Mouse (Mus musculus) c-Kit-positive CD71-positive TER-119-negative erythroid progenitor cells, embryonic 14.5 days (primary cell): Measurements from ENCODE around the gene Ift22.
A peak's percentile ranks its signal among the peaks of the same experiment; 100 is the strongest.

Experiments used
- DNase-seq: peaks from one replicate; pipeline ENCODE4 v3.0.0-alpha.2; 2013; ENCODE audit warnings: low read depth

The Ift22 gene

DNA sequence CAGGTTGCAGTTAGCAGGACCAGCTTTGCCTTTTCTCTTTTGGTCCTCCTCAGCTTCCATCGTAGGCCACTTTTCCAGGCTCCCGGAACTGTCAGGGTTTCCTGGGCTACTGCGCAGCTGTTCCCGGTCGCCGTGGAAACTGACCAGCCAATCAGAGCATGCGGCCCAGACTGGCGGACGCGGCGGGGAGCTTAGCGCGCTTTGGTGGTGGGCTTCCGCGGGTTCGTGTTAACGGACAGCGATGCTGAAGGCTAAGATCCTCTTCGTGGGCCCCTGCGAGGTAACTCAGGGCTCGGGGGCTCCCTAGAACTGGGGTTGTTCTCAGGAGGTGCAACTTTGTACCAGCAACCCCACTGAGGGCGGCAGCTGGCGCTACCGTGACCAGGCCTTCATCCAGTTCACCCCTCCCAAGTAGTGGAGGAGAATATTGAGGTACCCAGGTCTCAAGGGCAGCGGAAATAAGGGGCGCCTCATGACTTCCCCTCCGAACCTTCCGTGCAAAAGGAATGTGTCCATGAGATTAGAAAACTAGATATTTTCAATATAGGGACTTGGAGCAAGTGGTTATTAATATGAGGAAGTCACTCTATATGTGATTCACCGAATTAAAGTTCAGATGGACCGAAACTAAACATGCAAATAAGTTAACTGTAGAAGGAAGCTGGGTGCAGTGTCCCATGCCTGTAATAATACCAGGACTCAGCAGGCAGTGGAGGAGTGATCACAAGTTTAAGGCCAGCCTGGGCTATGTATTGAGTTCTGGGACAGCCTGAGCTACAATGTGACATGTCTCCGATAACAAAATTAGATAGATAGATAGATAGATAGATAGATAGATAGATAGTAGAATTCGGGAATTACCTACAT lies at the start of gene Ift22:
Gene Ift22, plus strand, starts transcription at position 160 of the 867 bp plus-strand sequence.
- peak; percentile 58 for DNase-seq

DNA sequence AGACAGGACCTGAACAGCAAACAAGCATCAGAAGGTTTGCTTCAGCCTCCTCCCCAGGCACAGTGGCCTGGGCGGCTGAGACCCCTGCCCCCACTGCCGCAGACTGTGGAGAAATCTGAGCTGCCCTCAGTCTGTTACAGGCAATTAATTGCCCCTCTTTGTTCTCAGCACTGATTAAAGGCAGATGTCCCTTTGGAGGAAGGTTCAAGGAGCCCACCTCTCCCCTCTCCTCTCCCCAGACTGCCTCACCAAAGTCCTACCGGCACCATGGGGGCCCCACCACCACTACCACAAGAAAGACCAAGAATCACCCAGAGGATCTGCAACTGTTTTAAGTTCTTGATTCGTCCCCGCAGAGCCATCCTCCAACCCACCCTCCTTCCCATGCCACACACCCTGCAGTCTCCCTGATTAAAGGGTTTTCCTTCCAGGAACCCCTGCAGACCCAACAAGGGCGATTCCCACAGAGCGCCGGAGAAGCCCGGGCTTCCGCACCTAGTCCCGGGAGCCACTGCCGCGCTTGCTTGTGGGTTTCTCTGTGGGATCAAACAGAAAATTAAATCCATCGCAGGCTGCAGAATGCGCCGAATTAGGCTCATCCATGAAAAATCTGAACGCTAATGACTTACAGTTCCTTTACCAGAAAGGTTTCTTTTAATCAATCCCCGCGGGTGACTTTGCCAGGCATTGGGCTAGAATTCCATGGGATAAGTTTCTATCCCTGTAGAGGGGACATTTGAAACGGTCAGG lies 46.6 kb upstream of the Ift22 start:
- no peak for DNase-seq

DNA sequence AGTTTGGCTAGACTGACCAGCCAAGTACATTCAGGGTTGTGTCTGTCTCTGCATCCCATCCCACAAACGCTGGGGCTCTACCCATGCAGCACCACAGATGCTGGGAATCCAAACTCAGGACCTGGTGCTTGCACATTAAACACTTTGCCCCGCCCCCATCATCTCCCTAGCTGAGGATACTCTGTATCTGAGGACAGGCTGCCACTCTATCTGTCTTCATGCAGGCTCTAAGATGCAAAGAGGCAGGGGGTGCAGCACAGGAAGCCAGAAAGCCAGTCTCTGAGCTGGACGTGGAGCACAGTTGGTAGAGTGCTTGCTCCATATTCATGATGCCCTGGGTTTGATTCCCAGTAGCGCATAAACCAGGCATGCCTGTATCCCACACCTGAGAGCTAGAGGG lies 45.1 kb upstream of the Ift22 start:
- no peak for DNase-seq

DNA sequence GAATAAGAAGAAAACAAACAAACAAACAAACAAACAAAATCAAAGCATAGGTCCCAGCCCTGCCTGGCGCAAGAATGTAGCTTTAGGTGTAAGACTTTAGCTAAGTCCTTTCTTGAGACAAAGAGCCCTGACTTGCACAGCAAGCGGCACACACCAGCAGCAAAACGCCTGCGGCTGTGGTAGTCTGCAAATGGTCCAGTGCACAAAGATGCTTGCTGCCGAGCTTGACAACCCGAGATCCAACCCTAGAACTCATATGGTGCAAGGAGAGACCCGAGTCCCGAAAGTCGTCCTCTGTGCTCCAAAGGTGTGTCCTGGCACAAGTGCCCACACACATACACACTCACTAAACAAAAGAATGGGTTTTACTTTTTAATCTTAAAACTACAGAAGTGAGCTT lies 44.7 kb upstream of the Ift22 start:
- DNase-seq: no peak

DNA sequence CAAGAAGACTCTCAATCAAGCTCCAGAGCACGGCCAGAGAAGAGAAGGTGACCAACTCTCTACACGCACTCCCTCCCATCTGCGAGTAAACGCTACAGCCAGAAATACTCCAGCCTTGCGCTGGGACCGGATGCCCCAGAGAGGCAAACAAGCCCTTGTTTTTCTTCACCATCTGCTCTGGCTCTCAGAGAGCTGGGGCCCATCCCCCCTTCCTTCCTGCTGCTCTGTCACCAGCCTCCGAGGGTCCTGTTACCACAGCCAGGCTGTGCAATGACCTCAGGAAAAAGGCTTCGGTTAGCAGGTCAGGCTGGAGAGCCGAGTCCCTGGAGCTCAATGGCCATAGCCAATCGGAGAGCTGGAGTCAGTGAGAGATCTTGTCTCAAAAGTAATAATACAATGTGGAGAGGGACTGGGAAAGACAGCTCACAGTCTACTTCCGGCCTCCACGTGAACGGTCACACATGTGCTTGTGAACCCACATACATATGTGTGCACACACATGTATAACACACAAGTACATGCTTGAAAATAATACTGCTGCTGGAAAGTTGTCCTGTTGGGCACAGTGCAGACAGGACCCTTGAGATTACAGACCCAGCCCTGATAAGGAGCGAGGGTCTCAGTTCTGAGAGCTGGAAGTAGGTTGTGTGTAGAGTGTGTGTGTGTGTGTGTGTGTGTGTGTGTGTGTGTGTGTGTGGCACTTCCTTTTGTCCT lies 43.8 kb upstream of the Ift22 start:
- no peak for DNase-seq

DNA sequence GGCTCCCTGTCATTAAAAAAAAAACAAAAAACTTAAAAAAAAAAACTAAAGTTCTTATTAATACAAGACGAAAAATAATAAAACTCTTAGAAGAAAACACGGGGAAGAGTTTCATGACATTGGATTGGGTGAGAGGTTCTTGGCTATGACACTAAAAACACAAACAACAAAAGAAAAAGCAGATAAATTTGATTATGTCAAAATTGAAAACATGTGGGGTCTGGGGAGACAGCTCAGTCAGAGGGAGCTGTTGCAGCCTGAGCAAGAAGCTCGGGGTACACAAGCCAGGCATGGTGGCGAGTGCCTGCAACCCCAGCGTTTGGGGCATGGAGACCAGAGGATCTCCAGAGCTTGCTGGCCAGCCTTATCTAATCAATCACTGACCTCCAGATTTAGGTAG lies 40.2 kb upstream of the Ift22 start:
- no peak for DNase-seq

DNA sequence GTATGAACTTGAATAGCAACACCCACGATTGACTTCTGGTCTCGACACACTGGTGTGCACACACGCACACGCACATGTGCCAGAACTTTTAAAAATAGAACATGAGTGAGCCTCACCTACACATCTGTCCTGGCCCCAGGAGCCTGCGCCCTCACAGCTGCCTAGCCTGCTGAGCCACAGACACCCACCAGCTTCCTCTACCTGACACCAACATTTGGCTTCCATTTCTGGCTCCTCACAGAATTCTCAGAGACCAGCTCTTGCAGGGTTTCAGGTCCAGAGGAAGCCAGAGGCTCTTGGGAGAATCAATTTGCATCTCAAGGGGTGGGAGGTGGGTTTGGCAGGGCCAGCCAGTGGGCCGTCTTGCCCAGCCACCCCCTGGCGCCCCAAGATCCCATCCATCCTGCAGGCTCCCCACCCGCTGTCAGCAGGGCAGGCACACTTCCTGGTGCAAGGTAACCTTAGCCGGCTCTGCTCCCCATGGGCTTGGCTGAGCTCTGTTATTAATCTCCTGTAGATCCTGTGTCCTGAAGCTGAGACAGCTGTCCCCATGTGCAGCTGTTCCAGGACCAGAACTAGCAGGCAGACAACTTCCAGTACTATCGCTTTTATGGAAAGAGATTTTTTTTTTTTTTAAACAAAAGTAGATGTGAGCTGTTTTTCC lies 38.4 kb upstream of the Ift22 start:
- DNase-seq: no peak

DNA sequence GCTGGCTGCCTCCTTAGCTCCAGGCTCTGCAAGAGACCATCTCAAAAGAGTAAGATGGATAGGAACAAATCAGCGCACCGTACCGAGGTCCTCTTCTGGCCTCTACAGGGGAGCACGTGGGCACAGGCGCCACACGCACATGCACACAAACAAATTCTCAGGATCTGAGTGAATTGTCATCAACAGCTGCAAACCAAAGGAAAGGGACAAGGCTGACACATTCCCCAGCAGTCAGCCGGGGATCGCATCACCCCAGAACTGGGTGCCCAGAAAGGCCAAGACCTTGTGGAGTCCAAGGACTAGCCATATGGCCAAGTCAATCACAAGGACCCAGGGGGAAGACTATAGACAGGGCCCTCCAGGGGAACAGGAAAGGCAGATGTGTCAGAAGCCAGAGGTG lies 35.5 kb upstream of the Ift22 start:
- no peak for DNase-seq

DNA sequence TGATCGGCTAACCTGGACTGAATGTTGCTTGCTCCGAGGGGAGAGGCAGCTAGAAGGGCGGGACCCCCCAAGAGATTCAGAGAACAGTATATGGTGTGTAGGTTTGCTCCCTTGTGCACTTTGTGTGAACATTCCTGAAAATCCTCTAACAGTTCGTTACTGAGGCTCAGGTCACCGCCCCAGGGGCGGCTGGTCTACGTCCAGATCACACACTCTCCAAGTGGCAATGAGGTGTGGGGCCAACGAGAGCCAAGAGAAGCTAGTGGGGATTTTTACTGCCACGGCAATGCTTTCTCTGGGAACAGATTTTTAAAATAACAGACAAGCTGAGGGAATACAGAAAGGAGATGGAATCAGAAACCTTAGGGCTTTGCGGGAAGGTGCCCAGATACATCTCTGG lies 33.7 kb upstream of the Ift22 start:
- no peak for DNase-seq

DNA sequence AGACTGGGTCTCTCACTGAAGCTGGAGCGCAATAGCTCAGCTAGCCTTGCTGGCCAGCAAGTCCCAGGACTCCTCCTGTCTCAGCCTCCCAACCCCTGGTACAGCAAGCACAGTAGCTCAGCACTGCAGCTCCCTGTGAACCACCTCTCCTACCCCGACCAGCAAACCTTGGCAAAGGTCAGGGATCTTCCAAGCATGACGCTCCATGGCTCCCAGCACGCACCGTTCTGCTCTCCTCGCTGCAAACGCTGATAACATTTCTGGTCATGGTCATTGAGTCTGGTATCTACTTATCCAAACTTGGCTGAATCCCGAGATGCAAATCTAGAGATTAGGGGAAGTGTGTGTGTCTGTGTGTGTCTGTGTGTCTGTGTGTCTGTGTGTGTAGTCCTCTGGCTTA lies 27.8 kb upstream of the Ift22 start:
- DNase-seq: no peak

DNA sequence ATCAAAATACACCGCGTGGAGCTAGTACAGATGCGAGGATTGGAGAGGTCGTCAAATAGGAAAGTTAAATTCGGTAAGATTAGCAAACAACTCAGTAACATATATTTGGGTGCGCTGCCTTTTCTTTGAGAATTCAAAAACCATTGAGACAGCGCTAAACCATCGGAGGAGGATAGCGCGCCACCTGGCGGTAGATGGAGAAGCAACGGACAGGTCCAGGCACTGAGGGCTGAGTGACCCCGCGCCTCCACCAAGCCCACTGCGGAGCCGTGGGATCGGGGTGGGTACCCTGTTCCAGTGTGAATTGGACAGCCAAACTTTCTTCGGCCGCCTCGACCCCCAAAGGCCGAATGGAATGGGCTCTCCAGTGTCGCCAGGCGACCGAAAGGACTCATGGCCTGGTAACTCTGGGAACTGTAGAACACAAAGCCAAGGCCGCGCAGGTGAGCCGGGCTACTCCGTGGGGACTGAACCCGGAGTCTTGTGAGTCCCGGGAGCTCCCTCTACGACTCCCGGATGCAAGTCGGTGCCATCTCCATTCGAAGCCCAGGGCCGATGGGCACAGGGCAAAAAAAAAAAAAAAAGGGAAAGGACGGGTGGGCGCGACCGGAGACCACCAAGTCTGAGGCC lies 26.5 kb upstream of the Ift22 start:
- peak; percentile 46 for DNase-seq

DNA sequence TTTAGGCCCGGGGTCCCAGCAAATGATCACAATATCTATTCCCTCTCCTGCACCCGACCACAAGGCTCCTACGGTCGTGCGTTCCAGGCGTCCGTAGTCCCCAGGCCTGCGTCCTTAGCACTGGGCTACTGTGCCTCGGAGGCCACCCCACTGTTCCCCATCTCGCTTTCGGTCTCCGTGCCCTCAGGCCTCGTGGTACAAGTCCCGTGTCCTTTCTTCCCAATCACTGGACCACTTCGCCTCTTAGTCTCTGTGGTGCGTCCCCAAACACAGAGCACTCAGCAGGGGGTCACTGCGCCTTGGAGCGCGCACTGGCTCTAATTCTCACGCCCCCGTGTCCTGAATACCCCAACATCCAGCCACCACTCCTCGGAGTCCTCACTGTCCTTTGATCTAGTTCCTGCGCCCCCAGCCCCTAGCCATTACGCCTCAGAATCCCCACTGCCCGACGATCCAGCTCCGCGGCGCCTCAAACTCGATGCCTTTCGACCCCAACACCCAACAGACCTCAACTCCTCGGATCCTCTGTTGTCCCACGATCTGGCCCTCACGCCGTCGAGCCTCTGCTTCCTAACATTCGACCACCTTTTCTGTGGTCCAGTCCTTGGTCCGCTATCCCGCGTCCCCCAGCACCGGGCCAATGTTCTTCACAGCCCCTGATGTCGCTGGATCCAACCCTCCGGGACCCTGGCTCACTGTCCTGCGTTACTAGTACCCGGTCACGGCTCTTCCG lies 25.7 kb upstream of the Ift22 start:
- DNase-seq: no peak

DNA sequence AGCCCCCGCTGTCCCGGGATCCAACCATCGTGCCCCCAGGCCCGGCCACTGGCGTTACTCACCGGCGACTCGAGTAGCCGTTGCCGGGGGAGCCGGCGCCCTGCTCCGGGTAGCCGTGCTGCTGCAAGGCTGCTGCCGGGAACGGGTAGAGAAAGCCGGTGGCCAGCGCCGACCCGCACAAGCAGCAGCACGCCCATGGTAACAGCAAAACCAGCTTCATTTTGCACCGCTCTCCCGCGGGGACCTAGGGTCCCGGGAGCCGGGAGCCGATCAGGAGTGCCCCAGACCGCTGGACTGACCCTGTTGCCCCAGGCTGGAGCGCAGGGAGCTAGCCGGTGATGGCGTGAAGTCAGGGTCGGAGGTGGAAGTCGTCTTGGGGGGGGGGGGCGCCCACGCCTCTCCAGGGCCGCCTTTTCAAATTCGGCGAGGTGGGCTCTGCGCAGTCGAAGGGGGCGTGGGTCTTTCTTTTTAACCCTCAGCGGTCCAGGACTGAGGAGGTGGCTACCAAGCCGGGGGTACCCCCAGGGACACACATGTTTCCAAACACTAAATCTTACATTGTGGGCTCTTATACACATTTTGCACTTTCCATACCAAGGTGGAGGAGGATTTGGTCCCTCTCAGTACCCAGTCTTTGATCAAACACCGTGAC lies 25.0 kb upstream of the Ift22 start, which contains the start of gene Col26a1:
Gene Col26a1, minus strand, starts transcription at position 422 of the 652 bp plus-strand sequence.
- DNase-seq: no peak

DNA sequence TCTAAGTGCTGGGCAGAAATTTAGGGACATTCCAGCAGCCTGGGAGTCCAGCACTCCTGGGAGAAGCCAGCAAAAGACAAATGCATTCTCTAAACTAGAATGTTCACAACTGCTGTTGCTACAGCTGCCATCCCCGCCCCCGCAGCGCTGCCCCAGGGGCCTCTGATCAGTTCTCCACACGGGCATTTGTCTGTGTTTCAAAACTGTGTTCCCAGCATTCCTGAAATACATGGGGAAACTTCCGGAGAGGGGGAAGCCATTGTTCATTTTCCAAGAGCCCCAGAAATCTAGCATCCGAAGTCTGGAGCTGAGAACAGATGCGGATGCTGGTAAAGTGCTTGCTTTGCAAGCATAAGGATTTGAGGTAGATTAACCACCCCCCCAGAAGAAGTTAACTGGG lies 21.0 kb upstream of the Ift22 start:
- DNase-seq: no peak

DNA sequence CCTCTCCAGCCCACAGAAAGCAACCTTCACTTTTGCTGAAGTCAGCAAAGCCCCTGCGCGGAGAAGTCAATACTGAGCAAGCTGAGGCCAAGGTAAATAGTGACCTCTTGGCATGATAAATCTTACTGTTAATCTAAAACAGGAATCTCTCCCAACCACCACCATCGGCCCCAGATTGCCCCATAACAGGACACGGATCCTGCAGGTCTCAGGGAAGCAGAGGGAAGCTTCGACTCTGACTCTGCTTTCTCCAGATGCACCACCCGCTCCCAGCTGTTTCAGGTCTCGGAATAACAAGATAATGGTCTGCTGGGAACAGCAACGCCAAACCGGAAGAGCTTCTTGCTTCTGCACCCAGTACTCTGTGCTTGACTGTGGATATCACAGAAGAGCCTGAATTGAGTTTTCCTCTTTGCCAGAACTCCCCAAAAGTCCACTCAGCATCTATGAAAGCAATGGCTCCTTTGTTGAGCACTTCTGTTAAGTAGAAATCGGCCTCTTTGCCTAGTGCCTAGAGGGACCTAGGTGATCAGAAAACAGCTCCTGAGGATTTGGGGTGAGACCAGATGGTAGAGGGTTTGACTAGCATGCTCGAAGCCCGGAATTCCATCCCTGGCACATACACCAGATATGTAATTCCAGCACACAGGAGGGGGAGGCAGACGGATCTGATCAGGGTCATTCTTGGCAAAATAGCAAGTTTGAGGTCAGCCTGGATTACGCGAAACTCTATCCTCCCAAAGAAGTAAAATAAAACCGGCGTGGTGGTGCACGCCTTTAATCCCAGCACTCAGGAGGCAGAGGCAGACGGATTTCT lies 19.2 kb upstream of the Ift22 start:
- no peak for DNase-seq

DNA sequence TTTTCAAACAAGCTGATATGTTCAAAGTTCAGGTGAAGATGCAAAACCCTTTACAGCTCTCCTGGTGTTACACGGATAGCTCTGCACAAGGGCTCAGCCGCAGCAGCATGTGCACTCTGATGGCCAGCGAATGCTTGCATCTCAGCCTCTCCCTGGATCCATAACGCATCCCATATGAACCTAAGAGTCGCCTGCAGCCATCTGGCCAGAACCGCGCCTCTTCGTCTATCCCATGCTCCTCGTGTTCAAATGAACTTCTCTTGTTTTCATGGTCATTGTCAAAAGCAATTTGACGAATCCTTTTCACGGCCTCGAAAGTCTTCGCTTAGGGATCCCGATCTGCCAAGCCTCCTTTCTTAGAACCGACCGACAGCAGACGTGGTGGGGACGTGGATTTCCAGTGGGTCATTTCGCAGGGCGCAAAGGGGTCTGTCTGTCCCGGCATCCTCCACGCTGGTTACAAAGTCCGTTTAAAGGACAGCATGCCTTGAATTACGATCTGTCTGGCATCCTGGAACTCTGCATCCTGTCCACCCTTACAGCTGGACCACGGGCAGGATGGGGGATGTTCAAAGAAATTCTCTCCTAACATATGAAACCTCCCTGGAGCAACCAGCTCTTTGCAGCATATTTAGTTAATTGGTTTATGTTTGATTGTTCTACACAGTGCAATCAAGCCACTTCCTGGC lies 13.0 kb upstream of the Ift22 start:
- no peak for DNase-seq

DNA sequence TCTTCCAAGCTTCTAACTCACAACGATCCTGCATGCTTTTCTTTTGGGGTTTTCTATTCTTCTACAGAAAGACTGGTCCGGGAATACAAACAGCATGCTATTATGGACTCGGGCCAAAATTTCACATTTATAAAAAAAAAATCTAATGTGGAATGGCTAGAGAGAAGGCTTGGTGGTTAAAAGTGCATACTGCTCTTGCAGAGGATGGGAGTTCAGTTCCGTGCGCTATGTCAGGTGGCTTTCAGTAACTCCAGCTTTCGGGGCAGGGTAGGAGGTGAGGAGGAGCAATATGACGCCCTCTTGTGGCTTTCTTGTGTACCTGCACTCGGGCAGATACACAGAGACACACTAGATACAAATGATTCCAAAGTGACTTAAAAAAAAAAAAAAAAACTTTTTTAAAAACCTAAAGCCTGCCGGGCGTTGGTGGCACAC lies 12.4 kb upstream of the Ift22 start:
- no peak for DNase-seq

DNA sequence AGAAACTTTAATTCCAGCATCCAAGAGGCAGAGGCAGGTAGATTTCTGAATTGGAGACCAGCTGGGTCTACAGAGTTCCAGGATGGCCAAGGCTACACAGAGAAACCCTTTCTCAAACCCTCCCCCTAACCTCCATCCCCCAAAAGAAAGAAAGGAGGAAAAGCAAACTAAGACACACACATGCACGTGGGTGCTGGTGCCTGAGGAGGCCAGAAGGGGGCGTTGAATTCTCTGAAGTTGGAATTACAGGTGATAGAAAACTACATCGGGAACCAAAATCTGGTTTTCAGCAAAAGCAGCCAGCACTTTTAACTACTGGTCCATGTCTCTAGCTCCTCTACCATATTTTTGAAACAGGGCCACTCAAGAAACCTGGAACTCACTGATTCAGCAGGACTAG lies 3.3 kb upstream of the Ift22 start:
- no peak for DNase-seq

DNA sequence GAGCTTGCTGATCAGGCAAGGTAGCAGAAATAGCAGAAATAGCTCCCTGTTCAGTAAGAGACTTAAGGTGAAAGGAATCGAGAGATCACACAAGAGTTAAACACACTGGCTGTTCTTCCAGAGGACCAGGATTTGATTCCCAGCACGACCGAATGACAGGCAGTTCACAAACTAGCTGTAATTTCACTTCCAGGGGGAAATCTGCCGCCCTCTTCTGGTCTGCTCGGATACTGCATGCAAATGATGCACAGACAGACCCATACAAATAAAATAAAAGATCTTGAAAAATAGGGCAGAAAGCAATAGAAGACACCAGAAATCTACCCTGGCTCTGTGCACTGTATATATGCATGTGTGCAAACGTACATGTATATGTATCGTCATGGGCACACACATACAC lies 2.3 kb upstream of the Ift22 start:
- peak; percentile 36 for DNase-seq
